Mouse (Mus musculus): ENCODE measurements at regions not wholly inside any gene's neighbourhood (a gene's known extent, or its start where the extent isn't known, plus 50 kb on each side); places are given as distances from the start of the nearest gene placed in this dataset.

DNA sequence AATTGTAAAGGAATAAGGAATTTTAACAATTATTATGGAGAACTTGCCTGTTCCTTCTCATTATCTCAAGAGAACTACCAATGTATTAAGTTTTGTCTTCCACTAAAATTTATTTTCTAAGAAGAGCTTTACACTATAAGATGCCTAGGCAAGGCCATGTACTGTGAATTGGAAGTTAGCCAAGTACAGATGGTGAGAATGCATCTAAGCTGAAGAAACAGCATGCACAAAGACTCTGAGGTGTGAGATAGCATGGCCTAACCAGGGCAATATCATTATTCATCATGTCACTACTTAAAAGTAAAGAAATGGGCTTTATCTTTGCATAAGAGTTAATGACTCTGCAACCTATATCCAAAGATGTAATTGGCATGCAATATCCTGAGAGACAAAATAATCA, 73.1 kb upstream of the Klhl1 start:
- DNase-seq (ENCODE audit: low spot score in 2 of 2): no peak

Small RNA genes in the stretch of these regions (microRNA-seq; reads per million reads assigned to microRNA genes)
- 0 reads per million in 2 experiments for gene Gm27441
